Mouse (Mus musculus) 416B (cell line): Measurements from ENCODE around the gene Gtf2b.

Experiments used
- DNase-seq: peaks from one replicate; pipeline ENCODE4 v3.0.0; 2011; ENCODE audit warnings: low read depth

Gene Gtf2b

GRCm38 (mm10) chr3:142764995-142765777, at the start of gene Gtf2b:
Gene Gtf2b, plus strand, starts transcription at chr3:142765045.
- DNase-seq, result peak; percentile 95

GRCm38 (mm10) chr3:142725481-142725880, 39.4 kb upstream of the Gtf2b start:
- no peak for DNase-seq

- no peak for DNase-seq
These were observed 38.7 kb upstream of the Gtf2b start for GRCm38 (mm10) chr3:142725969-142726672.

- DNase-seq, result no peak
These were observed 30.6 kb upstream of the Gtf2b start for GRCm38 (mm10) chr3:142734291-142734690.

- no peak for DNase-seq
These were observed 23.9 kb upstream of the Gtf2b start for GRCm38 (mm10) chr3:142740896-142741295.

- peak; percentile 87 for DNase-seq
These were observed 20.6 kb upstream of the Gtf2b start for GRCm38 (mm10) chr3:142743973-142744898.

GRCm38 (mm10) chr3:142745076-142745475, 19.8 kb upstream of the Gtf2b start:
- no peak for DNase-seq

- DNase-seq, result no peak
These were observed 17.2 kb upstream of the Gtf2b start for GRCm38 (mm10) chr3:142747673-142748072.

GRCm38 (mm10) chr3:142749131-142749530, 15.7 kb upstream of the Gtf2b start:
- no peak for DNase-seq

- DNase-seq, result no peak
These were observed 9.5 kb upstream of the Gtf2b start for GRCm38 (mm10) chr3:142755132-142755867.

- DNase-seq, result no peak
These were observed 7.0 kb upstream of the Gtf2b start for GRCm38 (mm10) chr3:142757841-142758240.

- DNase-seq, result no peak
These were observed 6.3 kb upstream of the Gtf2b start for GRCm38 (mm10) chr3:142758593-142758992.

- no peak for DNase-seq
These were observed 4.5 kb upstream of the Gtf2b start for GRCm38 (mm10) chr3:142760356-142760755.

- DNase-seq, result peak; percentile 51
These were observed 927 bp downstream of the Gtf2b start for GRCm38 (mm10) chr3:142765778-142766165.

- peak; percentile 33 for DNase-seq
These were observed 3.7 kb downstream of the Gtf2b start for GRCm38 (mm10) chr3:142768498-142768897.

GRCm38 (mm10) chr3:142770518-142770917, 5.7 kb downstream of the Gtf2b start:
- peak; percentile 47 for DNase-seq

- DNase-seq, result peak; percentile 44
These were observed 8.8 kb downstream of the Gtf2b start for GRCm38 (mm10) chr3:142773538-142774191.

- no peak for DNase-seq
These were observed 12.4 kb downstream of the Gtf2b start for GRCm38 (mm10) chr3:142777227-142777626.

GRCm38 (mm10) chr3:142786423-142787072, 21.7 kb downstream of the Gtf2b start:
- DNase-seq, result no peak

- DNase-seq, result no peak
These were observed 30.7 kb downstream of the Gtf2b start for GRCm38 (mm10) chr3:142795587-142795986.
